Mouse (Mus musculus): Measurements from ENCODE around the gene Tnfrsf11a. TPM values are rescaled to one million over a fixed set of nuclear protein-coding genes. Genes with fewer than 3 reads are reported as not detected.
"Not testable (repeated sequence)": the region's sequence is repeated elsewhere in the genome, so short reads cannot be mapped to it uniquely, and the experiment has no call there.

The Tnfrsf11a gene
- polyA plus RNA-seq, 1 experiment from 2014 or later = 7.2 TPM

- peaks cover 51% of the 10 kb centered on the region for H3K36me3 ChIP-seq (ENCODE audit: control insufficient read depth, insufficient read depth, low read length)
- WGBS = 74% methylated on average over 4 of the region's 4 CpGs
Measured at GRCm38 (mm10) chr1:105752196-105752595, 28.3 kb upstream of the Tnfrsf11a start.

DNA sequence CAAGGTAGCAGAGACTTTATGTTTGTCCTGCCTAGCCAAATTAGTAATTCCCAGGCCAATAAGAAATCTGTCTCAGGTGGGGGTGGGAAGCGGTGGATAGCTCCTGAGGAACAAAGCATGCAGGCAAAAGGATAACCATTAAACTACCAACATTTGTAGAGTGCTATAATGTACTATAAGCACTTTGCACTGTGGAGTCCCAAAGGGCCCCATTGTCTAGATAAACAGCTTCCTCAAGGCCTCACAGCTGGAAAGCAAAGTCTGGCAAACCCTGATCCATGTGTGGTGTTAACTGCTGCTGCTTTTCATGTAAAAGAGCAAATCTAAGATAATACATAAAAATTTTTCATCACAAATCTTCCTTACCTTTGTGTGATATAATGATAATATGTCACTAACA is 27.6 kb upstream of the Tnfrsf11a start:
- Histone ChIP-seq H3K4me2 (ENCODE audit: low read length) (no peak overlapping the region), H3K9me3 (ENCODE audit: control insufficient read depth, low read length) (no peaks in the 10 kb centered on the region), H3K27me3 (replicated peaks; ENCODE audit: control insufficient read depth, insufficient read depth, low read length) (no peaks in the 10 kb centered on the region), H3K27ac (ENCODE audit: low read depth) (no peak overlapping the region), H3K4me3 (ENCODE audit: low read depth, low read length) (no peak overlapping the region), H3K9ac (ENCODE audit: low read length) (no peak overlapping the region), H3K36me3 (ENCODE audit: control insufficient read depth, insufficient read depth, low read length) (peaks cover 43% of the 10 kb centered on the region), H3K4me1 (replicated peaks; ENCODE audit: control insufficient read depth, insufficient read depth, low read length) (no peaks in the 10 kb centered on the region)
- WGBS = 97% methylated on average over 1 of the region's 1 CpGs
- DNase-seq (ENCODE audit: low spot score) (no peak), ATAC-seq (replicated peaks; ENCODE audit: low FRiP score, low TSS enrichment, low read depth) (no peak)

More at GRCm38 (mm10) chr1:105752196-105752595, 28.3 kb upstream of the Tnfrsf11a start:
- DNase-seq (ENCODE audit: low spot score) (no peak), ATAC-seq (replicated peaks; ENCODE audit: low FRiP score, low TSS enrichment, low read depth) (no peak)
- no peak overlapping the region for H3K27ac ChIP-seq (ENCODE audit: low read depth)
- no peaks in the 10 kb centered on the region for H3K4me1 ChIP-seq (replicated peaks; ENCODE audit: control insufficient read depth, insufficient read depth, low read length)
- no peak overlapping the region for H3K4me3 ChIP-seq (ENCODE audit: low read depth, low read length)
- no peaks in the 10 kb centered on the region for H3K27me3 ChIP-seq (replicated peaks; ENCODE audit: control insufficient read depth, insufficient read depth, low read length)
- no peaks in the 10 kb centered on the region for H3K9me3 ChIP-seq (ENCODE audit: control insufficient read depth, low read length)
- H3K9ac ChIP-seq (ENCODE audit: low read length) = no peak overlapping the region
- H3K4me2 ChIP-seq (ENCODE audit: low read length) = no peak overlapping the region

- Histone ChIP-seq H3K27ac (ENCODE audit: low read depth) (no peak overlapping the region), H3K4me2 (ENCODE audit: low read length) (no peak overlapping the region), H3K4me1 (replicated peaks; ENCODE audit: control insufficient read depth, insufficient read depth, low read length) (no peaks in the 10 kb centered on the region), H3K9me3 (ENCODE audit: control insufficient read depth, low read length) (peaks cover 9% of the 10 kb centered on the region), H3K27me3 (replicated peaks; ENCODE audit: control insufficient read depth, insufficient read depth, low read length) (no peaks in the 10 kb centered on the region), H3K9ac (ENCODE audit: low read length) (no peak overlapping the region), H3K36me3 (ENCODE audit: control insufficient read depth, insufficient read depth, low read length) (0 out of 2 replicates have a peak, but pooled peaks cover 3% of the 10 kb centered on the region), H3K4me3 (ENCODE audit: low read depth, low read length) (no peak overlapping the region)
- DNase-seq (ENCODE audit: low spot score) = no peak
- no peak for ATAC-seq (replicated peaks; ENCODE audit: low FRiP score, low TSS enrichment, low read depth)
- WGBS = 89% methylated on average over 4 of the region's 4 CpGs
Measured at GRCm38 (mm10) chr1:105758798-105759197, 21.7 kb upstream of the Tnfrsf11a start.

DNA sequence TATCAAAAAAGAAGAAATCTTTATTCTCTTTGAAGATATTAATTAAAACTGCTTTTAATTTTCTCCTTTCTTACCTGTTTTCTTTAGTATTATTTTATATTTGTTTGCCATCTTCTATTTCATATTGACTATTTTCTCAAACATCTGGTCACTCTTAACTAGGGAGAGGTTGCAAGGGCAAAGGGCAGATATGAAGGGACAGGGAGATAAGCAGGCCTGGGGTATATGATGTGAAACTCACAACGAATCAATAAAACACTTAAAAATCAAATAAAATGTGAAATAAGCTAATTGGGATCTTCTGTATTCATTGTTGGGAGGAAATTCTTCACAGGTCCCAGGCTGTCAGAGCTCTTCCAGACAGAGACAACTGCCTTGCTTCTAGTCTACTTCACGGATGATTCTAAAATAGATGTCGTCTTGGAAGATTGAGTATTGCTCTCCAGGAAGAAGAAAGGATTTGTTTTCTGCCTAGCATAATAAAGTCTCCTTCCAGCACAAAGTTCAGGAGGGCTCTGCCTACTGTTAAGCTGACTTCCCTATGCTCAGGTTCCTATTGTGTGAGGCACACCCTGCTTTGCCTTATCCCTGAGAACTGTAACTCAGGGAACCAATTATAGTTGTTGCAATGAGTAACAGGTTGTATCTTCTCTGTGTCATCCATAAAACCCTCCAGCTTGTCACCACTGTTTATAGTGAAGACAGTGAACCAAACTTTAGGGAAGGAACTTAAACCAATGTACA is 20.9 kb upstream of the Tnfrsf11a start:
- Histone ChIP-seq H3K4me2 (ENCODE audit: low read length) (no peak overlapping the region), H3K27me3 (replicated peaks; ENCODE audit: control insufficient read depth, insufficient read depth, low read length) (no peaks in the 10 kb centered on the region), H3K27ac (ENCODE audit: low read depth) (no peak overlapping the region), H3K9ac (ENCODE audit: low read length) (no peak overlapping the region), H3K9me3 (ENCODE audit: control insufficient read depth, low read length) (peaks cover 10% of the 10 kb centered on the region), H3K4me1 (replicated peaks; ENCODE audit: control insufficient read depth, insufficient read depth, low read length) (no peaks in the 10 kb centered on the region), H3K4me3 (ENCODE audit: low read depth, low read length) (no peak overlapping the region), H3K36me3 (ENCODE audit: control insufficient read depth, insufficient read depth, low read length) (no peaks in the 10 kb centered on the region)
- ATAC-seq (replicated peaks; ENCODE audit: low FRiP score, low TSS enrichment, low read depth) (peak; percentile 62; the same call in 1 of the 2 replicates), DNase-seq (ENCODE audit: low spot score) (no peak)
- 57% methylated on average over 3 of the region's 3 CpGs for WGBS

- Histone ChIP-seq H3K27me3 (replicated peaks; ENCODE audit: control insufficient read depth, insufficient read depth, low read length) (no peaks in the 10 kb centered on the region), H3K27ac (ENCODE audit: low read depth) (no peak overlapping the region), H3K4me2 (ENCODE audit: low read length) (no peak overlapping the region), H3K36me3 (ENCODE audit: control insufficient read depth, insufficient read depth, low read length) (no peaks in the 10 kb centered on the region), H3K4me3 (ENCODE audit: low read depth, low read length) (no peak overlapping the region), H3K9ac (ENCODE audit: low read length) (no peak overlapping the region), H3K9me3 (ENCODE audit: control insufficient read depth, low read length) (peaks cover 10% of the 10 kb centered on the region), H3K4me1 (replicated peaks; ENCODE audit: control insufficient read depth, insufficient read depth, low read length) (no peaks in the 10 kb centered on the region)
- ATAC-seq (replicated peaks; ENCODE audit: low FRiP score, low TSS enrichment, low read depth) (no peak), DNase-seq (ENCODE audit: low spot score) (no peak)
- WGBS = 70% methylated on average over 8 of the region's 8 CpGs
Measured at GRCm38 (mm10) chr1:105765586-105765985, 14.9 kb upstream of the Tnfrsf11a start.

DNA sequence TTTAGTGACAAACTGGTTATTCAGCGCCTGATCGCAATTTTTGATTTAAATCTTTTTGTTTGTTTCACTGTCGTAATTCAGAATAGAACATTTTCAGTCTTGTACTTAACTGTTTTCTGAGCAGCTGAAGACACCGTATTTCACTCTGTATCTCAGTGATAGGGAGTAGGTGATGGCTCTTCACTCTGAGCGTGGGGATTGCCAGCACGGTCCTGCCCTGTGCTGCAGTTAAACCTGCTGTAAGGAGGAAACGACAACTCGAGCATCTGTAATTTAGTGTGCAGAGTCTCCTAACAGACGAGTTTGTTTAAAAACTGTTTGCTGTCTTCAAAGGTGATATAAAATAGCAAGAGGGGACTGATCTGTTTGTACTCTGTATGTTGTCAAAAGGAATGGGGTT is 14.4 kb upstream of the Tnfrsf11a start:
- H3K9me3 ChIP-seq (ENCODE audit: control insufficient read depth, low read length) = peaks cover 10% of the 10 kb centered on the region
- H3K4me3 ChIP-seq (ENCODE audit: low read depth, low read length); DNase-seq (ENCODE audit: low spot score); ATAC-seq (replicated peaks; ENCODE audit: low FRiP score, low TSS enrichment, low read depth); H3K27ac ChIP-seq (ENCODE audit: low read depth); H3K4me1 ChIP-seq (replicated peaks; ENCODE audit: control insufficient read depth, insufficient read depth, low read length); H3K9ac ChIP-seq (ENCODE audit: low read length); H3K27me3 ChIP-seq (replicated peaks; ENCODE audit: control insufficient read depth, insufficient read depth, low read length); H3K4me2 ChIP-seq (ENCODE audit: low read length); H3K36me3 ChIP-seq (ENCODE audit: control insufficient read depth, insufficient read depth, low read length): not testable (repeated sequence)
- 58% methylated on average over 9 of the region's 9 CpGs for WGBS

- DNase-seq (ENCODE audit: low spot score) (no peak), ATAC-seq (replicated peaks; ENCODE audit: low FRiP score, low TSS enrichment, low read depth) (no peak)
- Histone ChIP-seq H3K4me2 (ENCODE audit: low read length) (no peak overlapping the region), H3K4me1 (replicated peaks; ENCODE audit: control insufficient read depth, insufficient read depth, low read length) (no peaks in the 10 kb centered on the region), H3K27me3 (replicated peaks; ENCODE audit: control insufficient read depth, insufficient read depth, low read length) (no peaks in the 10 kb centered on the region), H3K4me3 (ENCODE audit: low read depth, low read length) (no peak overlapping the region), H3K9me3 (ENCODE audit: control insufficient read depth, low read length) (peaks cover 3% of the 10 kb centered on the region; the same call in 1 of the 2 replicates), H3K27ac (ENCODE audit: low read depth) (no peak overlapping the region), H3K36me3 (ENCODE audit: control insufficient read depth, insufficient read depth, low read length) (no peaks in the 10 kb centered on the region), H3K9ac (ENCODE audit: low read length) (no peak overlapping the region)
- WGBS = 87% methylated on average over 2 of the region's 2 CpGs
Measured at GRCm38 (mm10) chr1:105768397-105768796, 12.1 kb upstream of the Tnfrsf11a start.

DNA sequence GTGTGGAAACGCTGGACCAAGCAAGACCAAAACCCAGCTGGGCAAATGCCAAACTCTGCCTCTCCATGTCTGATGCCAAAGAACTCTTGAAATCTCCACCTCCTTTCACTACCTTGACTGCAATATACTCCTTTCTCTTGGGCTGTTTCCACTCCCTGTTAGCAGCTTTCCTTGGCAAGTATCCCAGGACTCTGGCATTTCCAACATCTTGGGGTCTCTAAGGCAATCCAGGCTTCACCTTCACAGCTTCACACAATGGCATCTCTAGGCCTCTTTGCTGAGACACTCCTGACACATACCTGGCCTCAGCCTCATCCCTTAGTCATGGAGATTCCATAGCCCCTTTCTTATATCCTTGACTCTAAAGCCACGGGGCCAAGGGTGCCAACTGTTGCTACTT is 9.8 kb upstream of the Tnfrsf11a start:
- Histone ChIP-seq H3K36me3 (ENCODE audit: control insufficient read depth, insufficient read depth, low read length) (no peaks in the 10 kb centered on the region), H3K9ac (ENCODE audit: low read length) (no peak overlapping the region), H3K9me3 (ENCODE audit: control insufficient read depth, low read length) (no peaks in the 10 kb centered on the region), H3K27ac (ENCODE audit: low read depth) (no peak overlapping the region), H3K4me3 (ENCODE audit: low read depth, low read length) (no peak overlapping the region), H3K4me2 (ENCODE audit: low read length) (no peak overlapping the region), H3K4me1 (replicated peaks; ENCODE audit: control insufficient read depth, insufficient read depth, low read length) (no peaks in the 10 kb centered on the region), H3K27me3 (replicated peaks; ENCODE audit: control insufficient read depth, insufficient read depth, low read length) (no peaks in the 10 kb centered on the region)
- ATAC-seq (replicated peaks; ENCODE audit: low FRiP score, low TSS enrichment, low read depth) = no peak
- DNase-seq (ENCODE audit: low spot score) = no peak
- 77% methylated on average over 2 of the region's 2 CpGs for WGBS

- peaks cover 10% of the 10 kb centered on the region for H3K27me3 ChIP-seq (replicated peaks; ENCODE audit: control insufficient read depth, insufficient read depth, low read length)
- H3K4me2 ChIP-seq (ENCODE audit: low read length) = no peak overlapping the region
- H3K9ac ChIP-seq (ENCODE audit: low read length) = no peak overlapping the region
- H3K27ac ChIP-seq (ENCODE audit: low read depth) = no peak overlapping the region
- ATAC-seq (replicated peaks; ENCODE audit: low FRiP score, low TSS enrichment, low read depth) (no peak), DNase-seq (ENCODE audit: low spot score) (no peak)
- WGBS = 89% methylated on average over 4 of the region's 4 CpGs
- no peak overlapping the region for H3K4me3 ChIP-seq (ENCODE audit: low read depth, low read length)
- no peaks in the 10 kb centered on the region for H3K36me3 ChIP-seq (ENCODE audit: control insufficient read depth, insufficient read depth, low read length)
- no peaks in the 10 kb centered on the region for H3K9me3 ChIP-seq (ENCODE audit: control insufficient read depth, low read length)
- H3K4me1 ChIP-seq (replicated peaks; ENCODE audit: control insufficient read depth, insufficient read depth, low read length) = no peaks in the 10 kb centered on the region
Measured at GRCm38 (mm10) chr1:105776426-105776825, 4.1 kb upstream of the Tnfrsf11a start.

Measured in intestine, embryonic 14.5 days (tissue).